Mouse (Mus musculus) adrenal gland, postnatal 10 days (tissue): ENCODE measurements at regions not wholly inside any gene's neighbourhood (a gene's known extent, or its start where the extent isn't known, plus 50 kb on each side); places are given as distances from the start of the nearest gene placed in this dataset.

ENCODE experiments used
- DNase-seq: peaks from one replicate; pipeline ENCODE4 v3.0.0; 2021; ENCODE audit warnings: mixed read lengths

DNA sequence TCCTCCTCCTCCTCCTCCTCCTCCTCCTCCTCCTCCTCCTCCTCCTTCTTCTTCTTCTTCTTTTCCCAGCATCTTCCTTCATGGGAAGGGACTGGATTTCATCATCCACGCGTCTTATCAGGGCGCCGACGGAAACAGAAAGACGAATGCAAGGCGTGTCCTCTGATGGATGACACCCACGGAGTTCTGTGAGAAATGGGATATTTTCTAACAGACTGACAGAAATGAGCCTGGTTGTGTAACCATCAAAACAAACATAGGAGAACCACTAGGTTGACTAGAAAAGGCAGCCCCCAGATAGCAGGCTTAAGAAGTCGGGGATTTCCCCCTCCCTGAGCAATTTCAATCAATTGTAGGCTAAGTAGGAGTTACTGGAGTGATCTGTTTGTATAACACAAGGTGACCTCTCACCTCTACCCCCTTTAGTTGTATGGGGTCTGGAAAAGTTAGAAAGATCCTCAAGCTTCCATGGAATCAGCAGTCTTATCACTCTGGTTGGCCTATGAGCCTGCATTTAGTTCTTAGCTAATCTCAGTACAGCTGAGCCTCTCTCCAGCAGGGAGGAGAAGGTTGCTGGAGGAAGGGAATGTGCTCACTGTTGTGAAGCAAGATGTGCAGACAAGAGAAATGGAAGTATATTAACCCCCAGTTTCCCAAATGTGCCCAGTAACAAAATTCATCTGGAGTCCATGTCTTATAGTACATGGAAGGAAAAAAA lies 260.0 kb upstream of the Lyplal1 start:
- no peak for DNase-seq

DNA sequence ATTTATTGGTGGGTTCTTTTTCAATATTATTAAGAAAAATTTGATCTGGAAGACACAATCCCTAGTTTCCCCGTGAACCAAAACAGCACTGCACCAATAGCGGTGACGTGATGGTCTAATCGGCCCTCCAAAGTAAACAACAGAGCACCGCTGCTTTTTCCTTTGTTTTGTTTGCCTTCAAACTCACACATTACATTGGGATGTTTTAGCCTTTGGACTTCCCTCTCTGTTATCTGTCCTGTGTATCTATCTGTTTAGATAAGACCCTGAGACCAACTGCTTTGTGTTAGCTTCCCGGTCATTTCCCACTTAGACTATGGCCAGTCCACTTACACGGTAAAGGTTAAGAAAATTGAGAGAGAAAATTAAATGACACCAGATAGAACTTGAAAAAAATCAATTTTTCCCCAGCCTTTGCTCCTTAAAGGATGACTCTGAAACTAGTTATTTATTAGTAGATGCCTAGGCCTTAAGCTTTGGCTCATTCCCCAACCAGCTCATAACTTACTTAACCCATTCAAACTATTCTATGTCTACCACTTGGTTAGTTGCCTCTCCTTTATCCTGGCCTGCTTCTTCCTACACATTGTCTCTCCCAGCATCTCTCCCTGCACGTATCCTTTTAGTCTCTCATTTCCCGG lies 257.0 kb upstream of the Lyplal1 start:
- no peak for DNase-seq

DNA sequence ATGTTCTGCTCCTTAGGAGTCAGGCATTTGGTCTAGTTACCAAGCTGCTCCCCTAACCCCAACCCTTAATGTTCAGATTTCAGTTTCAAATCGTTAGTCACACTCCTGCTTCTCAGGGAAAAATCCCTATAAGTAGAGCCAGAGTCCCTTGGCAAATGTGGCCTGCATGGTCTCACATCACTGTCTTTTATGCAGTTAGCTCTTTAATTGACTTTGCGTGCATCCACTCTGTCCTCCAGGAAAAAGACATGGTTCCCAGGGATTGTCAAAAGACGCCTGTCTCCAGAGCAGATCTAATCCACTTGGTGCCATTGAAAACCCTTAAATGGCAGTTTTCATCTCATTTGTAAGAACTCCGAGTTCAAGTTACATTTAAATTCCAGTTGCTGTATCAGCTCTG lies 256.3 kb upstream of the Lyplal1 start:
- no peak for DNase-seq

DNA sequence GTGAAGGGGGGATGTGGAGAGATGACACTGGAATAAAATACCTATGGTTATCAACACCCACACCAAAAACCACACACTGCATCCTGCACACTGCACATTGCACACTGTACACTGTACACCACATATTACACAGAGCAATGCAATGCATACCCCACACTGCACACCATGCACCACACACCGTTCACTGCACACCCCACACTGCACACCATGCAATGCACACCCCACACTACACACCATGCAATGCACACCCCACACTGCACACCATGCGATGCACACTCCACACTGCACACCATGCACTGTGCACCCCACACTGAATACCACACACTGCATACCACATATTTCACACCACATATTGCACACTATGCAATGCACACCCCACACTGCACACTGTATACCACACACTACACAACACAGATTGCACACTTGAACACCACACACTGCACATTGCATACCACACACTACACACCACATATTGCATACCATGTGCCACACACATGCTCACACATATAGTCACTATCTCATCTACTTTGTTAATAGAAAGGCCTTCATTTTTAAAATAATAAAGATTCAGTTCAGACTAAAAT lies 255.8 kb upstream of the Lyplal1 start:
- DNase-seq: no peak

DNA sequence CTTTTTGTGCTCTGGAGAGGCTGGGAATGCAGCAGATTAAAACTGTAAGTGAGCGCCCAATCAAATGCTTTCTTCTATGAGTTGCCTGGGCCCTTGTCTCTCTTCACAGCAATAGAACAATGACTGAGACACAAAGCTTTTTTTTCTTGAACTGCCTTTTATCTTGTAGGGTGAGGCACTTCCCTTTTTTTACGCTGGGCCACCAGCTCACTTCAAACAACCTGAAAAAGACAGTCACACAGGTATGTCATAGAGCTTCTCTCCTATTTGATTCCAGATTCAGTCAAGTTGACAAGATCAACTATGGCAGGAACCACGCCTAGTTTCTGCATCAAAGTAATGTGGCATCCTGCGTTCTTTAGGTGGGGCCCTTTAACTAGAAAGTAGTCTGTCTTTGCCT lies 246.2 kb upstream of the Lyplal1 start:
- no peak for DNase-seq

DNA sequence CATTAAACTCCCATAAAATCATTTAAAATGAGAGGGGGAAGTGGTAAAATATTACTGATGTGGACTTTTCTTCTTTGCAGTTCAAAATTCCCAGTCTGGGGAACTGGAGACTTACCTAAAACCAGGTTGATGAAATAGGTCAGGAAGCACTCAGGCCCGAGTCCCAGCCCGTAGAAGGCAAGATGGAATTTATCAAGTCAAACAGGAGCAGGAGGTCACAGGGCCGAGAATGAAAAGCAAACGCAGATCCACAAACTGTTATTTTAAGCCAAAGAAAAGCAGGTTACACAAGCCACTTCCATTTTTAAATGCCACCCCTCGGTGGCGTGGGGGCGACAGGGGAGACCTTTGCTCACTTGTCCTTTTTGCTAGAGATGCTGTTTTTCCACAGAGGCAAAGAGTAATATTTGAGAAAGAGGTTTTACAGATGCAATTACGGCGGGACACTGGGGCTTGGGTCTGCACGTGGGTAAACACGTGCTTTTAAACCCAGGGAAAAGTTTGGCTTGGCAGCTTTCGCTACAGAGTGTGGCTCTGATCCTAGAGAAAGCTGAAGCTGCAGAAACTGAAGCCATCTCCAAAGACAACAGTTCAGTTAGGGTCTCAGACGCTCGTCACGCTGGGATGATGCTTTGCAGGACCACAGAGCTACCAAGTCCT lies 241.0 kb upstream of the Lyplal1 start:
- DNase-seq: peak; percentile 7

DNA sequence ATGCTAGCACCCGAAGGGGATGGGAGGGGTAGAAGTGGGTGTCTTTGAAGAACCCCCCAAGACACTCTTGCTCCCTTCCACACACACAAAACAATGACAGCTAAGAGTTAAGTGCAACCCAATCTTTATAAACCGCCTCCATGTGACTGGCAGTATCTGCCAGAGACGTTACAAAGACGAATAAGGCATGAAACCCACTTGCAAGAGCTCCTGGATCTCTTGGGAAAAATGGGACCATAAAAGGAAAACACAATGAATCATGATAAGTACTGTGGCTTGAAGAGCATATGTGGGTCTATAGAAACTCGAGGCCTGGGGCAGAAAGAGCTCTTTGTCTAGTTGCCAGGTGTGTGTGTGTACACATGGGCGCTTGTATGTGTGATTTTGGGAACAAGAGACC lies 237.6 kb upstream of the Lyplal1 start:
- DNase-seq: no peak

DNA sequence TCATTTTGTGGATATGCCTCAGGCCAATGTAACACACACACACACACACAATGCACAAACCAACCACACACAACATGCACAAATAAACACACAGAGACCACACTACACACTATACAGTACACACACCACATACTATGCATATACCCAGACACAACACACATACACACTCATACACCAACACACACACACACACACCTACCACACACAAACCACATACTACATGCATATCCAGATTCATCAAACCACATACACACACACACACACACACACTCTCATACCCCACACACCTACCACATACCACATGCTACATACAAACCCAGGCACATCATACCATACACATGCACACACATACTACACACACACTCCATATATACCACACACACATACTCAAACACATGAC lies 237.0 kb upstream of the Lyplal1 start:
- DNase-seq: no peak

DNA sequence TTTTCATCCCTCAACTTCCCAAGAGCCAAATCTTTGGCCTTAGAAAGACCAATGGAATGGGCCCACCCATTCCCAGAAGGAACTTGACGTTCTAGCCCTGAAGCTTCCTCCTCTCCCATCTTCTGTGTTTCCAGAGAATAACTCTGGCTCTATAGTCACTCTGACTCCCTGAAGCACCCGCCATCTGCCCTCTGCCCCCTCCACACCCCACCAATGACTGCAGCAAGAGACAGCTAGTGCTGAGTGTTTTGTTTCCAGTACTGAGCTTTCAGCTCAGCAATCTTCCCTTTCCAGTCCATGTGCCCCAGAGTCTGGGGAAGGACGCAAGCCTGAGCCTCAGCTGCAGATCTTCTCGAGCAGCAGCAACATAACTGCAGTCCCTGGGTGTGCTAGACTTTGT lies 233.3 kb upstream of the Lyplal1 start:
- no peak for DNase-seq

DNA sequence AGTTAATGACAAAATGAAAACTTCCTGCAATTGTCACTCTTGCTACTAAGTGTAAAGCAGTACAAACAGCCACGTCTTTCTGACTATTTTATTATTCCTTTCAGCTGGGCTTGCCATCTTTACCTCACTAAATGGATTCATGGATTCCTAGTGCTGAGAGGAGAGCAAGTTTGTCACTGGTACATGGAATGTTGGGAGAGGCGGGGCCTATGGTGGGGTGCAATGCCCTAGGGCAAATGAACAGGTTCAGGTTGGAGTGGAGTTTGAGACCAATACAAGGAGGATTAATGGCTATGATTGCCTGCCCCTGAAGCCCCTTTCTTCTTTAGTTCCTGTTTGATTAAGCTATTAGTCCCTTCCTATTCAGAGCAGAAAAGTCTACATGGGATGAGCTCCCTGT lies 232.9 kb upstream of the Lyplal1 start:
- no peak for DNase-seq

DNA sequence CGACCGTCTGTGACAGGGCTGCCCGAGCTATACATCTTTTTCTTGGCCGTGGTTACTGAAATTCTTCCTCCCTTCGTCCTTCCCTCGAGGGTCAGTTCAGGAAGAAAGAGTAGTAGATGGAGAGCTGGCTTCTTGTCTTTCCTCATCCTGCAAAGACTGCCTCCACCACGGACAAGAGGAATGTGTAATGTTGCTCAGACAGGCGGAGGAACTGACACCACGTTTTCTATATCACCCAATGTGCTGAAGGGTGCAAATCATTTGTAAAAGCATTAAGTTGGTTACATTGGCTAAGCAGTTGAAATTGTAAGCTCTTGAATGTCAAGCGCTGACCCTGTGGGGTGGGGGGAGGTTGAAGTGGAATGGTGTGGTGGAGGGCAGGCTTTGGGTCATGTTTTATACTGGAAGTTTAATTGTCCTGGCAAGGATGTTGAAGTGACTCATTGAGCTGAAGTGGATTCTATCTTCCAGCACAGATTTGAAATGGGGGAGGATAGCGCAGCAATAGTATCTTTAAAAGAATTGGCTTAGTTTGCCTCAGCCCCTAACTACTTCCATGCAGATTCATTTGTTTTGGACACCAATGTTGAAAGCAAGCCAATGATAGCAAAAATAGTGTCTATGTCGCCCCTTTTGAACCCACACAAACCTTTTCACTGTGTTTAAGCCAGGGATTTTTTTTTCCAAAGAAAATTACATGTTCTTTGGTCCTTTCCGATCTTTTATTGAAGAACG lies 230.5 kb upstream of the Lyplal1 start:
- peak; percentile 6 for DNase-seq

DNA sequence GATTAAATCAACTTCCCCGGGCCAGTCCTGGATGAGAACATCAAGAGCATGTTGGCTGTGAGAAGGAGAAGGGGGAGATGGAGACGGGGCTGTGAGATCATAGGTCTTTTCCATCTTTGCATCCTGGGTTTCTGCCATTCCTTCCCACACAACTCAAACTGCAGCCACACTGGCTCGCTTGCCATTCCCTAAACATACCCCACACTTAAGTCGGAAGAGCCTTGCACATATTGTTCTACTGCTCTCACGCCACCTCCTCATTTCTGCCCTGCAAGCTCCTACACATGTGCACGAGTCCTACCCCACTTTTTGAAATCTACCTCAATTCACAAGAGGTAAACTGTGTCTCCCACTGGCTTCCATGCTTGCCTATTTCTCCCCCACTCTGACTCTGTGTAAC lies 228.3 kb upstream of the Lyplal1 start:
- no peak for DNase-seq

DNA sequence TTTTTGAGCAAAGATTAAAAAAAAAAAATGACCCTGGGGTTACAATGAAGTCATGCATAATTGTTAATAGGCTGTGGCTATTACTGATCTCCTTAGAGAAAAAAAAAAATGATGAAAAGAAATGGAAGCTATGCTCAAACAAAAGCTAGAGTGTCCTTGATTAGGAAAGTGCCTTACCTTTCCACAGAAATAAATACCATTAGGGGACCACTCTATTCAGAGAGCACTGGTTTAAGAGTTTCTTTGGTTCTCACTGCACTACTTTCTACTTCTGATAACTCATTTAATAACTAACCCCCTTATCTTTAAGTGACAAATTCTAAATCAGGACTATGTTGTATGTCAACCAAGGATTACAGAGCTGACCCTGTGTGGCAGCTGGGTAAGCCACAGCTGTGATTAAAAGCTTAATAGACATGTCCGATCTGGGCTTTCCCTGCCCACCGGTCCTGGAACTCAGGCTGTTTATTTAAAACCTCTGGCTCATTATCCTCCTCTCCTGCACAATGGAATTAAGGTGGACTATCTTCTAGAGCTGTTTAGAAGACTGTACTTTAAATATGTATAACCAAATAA lies 225.9 kb upstream of the Lyplal1 start:
- no peak for DNase-seq

DNA sequence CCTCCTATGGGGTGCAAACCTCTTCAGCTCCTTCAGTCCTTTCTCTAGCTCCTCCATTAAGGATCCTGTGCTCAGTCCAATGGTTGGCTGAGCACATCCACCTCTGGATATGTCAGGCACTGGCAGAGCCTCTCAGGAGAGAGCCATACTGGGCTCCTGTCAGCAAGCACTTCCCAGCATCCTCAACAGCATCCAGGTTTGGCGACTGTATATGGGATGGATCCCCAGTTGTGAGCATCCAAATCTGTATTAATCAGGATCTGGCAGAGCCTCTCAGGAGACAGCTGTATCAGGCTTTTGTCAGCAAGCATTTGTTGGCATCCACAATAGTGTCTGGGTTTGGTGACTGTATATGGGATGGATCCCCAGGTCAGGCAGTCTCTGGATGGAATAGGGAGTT lies 225.3 kb upstream of the Lyplal1 start:
- DNase-seq: no peak

DNA sequence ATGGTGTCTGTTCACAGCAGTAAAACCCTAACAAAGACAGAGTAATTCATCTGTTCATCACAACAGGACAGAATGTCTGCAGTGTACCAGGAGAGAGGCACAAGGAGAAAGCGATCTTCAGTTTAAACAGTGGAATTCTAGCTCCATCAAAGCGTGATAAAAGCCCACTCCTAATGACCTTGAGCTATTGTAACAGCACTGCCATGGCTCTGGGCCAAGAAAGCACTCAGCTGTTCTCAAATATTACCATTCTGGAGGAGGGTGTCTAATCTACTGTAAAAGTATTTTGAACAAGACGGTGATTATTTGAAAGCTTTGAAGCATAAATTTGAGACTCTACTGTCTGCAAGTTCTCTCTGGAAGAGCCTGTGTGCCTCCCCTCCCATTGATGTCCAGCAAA lies 224.8 kb upstream of the Lyplal1 start:
- no peak for DNase-seq

DNA sequence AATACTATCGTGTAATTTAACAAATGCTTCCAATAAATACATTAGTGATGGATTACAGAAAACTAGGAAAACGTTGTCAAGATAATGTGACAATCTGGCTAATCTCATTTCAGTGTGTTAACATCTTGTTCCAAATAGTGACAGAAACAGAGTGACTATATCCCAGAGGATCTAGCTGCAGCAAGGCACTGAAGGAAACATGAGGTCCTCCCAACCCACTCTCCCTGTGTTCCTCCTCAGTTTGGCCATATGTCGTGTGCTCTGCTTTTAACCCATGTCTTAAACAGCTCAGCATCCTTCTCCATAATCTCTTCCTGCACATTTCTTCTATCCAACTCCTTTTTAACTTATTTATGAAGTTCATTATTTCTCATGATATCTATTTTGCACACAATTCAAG lies 223.6 kb upstream of the Lyplal1 start:
- no peak for DNase-seq

DNA sequence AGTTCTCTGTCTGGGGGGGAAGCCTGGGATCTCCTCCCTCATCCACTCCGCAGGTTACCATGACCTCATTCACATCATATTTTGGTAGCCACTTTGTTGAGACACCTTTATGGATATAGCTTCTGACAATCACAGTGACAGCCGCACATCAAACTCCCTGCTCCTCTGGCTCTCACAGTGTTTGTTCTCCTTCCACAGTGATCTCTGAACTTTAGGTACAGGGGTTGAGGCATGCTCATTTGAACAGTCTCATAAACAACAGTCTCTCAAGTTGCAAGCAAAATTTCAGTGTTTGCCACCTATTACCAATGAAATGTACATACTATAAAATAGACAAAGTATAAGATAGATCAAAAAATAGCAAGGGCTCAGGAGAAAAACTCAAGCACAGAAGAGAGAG lies 200.2 kb upstream of the Lyplal1 start:
- no peak for DNase-seq

DNA sequence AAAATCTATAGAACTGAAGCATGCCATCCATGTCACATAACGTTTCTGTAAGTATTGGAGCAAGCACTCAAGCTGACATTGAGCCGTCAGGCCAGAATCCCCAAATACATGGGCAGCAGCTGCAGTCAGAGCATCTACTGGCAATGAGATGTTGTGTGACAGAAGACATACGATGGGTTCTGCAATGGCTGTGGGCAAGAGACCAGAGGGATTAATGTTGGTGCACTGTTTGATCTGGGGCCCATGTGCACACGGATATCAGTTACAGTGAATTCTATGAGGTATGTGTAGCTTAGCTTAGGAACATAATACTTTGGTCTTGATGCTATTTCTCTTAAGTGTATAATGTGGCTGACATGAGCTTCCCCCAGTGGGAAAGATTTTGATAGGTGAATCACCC lies 197.1 kb upstream of the Lyplal1 start:
- DNase-seq: no peak

DNA sequence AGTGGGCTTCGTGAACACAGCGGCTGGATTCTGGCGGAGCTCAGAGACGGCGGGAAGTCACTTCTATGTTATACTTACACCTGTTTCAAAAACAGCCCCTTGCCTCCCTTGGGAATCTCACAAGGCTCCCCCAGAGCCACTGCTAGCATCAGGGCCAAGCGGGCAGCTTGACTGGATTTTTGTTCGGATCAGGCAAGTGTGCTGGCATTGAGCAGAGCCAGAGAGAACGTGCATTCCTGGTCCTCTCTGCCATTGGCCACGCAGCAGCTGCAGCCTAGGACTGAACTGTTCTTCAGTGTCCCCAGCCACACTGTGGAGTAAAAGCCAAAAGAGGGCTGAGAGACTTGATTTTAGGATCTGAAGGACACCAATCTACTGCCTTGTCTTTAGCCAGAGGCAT lies 195.6 kb upstream of the Lyplal1 start:
- DNase-seq: peak; percentile 1

DNA sequence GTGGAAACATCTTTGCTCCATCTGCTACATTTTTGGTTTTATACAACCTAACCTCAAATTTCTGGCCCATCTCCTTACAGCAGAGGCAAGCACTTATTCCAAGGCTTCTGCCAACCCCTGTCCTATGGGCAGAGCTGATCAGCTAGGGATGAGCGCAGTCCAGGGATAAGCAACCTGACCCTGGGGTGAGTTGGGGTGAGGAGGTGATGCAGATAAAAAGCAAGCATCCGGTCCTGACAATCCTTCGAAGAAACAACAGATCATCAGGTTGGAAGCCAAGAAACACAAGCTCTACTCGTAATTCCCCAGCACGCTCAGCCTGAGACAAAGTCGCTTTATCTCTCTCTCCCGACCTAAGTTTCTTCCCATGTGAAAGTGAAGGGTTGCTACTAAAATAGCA lies 194.9 kb upstream of the Lyplal1 start:
- DNase-seq: no peak

DNA sequence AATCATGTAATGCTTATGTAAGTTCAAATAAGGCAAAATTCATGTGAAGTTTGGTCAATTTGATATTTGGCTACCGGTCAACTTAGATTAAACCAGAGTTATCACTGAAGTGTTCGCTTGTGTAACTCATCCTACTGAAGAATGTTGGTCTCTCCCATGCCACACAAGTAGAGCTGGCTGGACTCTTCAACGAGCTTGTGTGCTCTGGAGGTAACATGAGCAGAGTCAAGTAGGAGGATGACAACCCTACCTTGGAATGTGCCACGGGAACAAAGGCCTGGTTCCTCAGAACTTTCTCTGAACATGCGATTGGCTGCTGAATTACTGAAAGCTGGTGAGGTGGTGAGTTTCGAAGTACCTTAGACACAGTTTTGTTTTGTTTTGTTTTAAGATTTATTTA lies 190.5 kb upstream of the Lyplal1 start:
- DNase-seq: no peak

DNA sequence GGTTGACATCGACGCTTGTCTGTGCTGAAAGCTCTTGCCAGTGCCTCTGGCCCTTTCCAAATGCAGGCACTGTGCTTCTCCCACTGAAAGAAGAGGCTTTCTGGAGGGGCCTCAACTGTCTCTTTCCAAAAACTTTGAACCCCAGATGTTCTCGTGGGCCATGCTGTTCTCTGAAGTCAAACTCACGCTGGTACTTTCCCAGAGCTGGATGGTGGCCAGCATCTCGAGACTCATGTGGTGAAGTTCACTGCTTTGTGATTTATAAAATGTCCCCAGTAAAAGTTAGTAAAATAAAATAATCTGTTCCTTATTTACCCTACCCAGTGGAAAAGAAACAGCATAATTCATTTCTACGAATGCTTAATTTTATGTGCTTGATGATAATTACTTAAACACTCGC lies 180.4 kb upstream of the Lyplal1 start:
- DNase-seq: no peak

DNA sequence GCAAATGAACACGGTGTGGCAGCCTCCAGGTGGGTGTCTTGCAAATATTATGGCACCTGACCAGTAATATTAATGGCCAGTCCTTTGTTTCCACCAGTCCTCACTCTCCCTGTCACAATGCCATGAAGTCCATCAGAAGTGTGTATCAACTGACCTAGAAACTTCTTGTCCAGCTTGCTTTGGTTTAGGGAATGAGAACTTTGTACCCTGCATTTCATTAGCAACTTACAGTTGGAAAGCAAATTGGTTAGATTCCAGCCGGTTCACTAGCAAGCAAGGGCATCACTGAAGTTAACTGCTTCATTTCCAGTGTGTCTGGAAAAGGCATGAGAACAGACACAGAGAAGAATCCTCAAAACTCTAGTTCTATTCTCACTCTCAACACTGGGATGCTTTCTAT lies 178.1 kb upstream of the Lyplal1 start:
- DNase-seq: no peak
